Mouse (Mus musculus): ENCODE data around the gene Slc17a2. TPM values are rescaled to one million over a fixed set of nuclear protein-coding genes. Genes with fewer than 3 reads are reported as not detected.

The Slc17a2 gene
- 0.25 TPM for polyA plus RNA-seq (2014; fragmentation: Illumina TruSeq; extraction: RNeasy Lipid Tissue Mini Kit (QIAGEN cat#74804); ENCODE audit: low read depth, low replicate concordance)

DNA sequence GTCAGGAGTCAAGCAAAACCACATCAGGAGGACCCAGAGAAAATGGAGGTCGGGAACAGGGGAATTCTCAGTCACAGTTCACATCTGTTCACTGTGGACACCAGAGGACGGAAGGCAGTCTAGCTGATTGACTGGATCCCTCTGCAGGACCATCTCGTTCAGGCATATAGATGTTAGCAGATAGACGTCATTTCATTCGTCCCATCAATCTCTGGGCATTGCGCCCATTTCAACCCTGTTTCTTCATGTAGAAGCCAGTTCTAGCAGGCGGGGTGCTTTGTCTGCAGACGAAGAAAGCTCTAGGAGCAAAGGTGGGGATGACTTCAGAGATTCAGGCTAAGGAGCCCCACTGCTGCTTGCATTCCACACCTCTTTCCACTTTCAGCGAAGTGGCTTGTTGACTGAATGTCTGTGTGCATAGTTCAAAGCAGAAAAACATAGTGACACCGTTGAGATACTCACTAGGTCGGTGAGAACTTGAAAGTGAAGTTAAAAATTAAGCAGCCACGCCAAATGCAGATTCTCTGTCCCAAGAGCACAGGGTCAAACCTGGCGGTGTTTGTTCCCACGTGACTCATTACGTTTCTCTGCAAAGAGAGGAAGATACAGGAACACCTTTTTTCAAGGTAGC, at the start of gene Slc17a2:
Slc17a2 (plus strand) TSS at position 572 of the 631 bp plus-strand sequence.

GRCm38 (mm10) chr13:23760972-23761864, 45.6 kb upstream of the Slc17a2 start, which contains the start of gene Hist1h4a:
TSS of gene Hist1h4a (minus strand) at chr13:23761230.

GRCm38 (mm10) chr13:23761871-23762821, 44.6 kb upstream of the Slc17a2 start, which contains the start of gene Hist1h3a:
TSS of gene Hist1h3a (minus strand) at chr13:23762386.

GRCm38 (mm10) chr13:23763586-23764323, 43.0 kb upstream of the Slc17a2 start, which contains the start of gene Hist1h1a:
TSS of gene Hist1h1a (plus strand) at chr13:23763666.

GRCm38 (mm10) chr13:23769613-23770012, 37.2 kb upstream of the Slc17a2 start, which contains the start of gene Trim38:
TSS of gene Trim38 (plus strand) at chr13:23769913.

DNA sequence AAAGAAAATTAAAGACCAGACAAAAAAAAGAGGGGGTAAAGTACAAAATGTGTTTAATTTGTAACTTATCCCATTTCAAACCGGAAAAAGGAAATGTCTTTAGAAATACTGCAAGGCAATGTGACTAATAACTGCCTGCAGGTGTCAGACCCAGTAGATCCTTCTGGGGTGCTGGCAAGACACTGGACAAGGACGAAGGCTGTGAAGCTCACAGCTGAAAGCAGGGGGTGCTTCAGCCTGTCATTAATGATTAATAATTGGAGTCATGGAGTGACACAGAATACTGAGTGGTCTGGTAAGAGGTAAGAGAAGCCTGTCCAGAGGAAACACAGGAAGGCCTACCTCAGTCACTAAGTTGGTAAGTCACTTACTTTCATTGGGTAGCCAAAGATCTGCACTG, 32.5 kb downstream of the Slc17a2 start, which contains the start of gene Slc17a3:
Slc17a3 (plus strand) TSS at position 127 of the 400 bp plus-strand sequence.

DNA sequence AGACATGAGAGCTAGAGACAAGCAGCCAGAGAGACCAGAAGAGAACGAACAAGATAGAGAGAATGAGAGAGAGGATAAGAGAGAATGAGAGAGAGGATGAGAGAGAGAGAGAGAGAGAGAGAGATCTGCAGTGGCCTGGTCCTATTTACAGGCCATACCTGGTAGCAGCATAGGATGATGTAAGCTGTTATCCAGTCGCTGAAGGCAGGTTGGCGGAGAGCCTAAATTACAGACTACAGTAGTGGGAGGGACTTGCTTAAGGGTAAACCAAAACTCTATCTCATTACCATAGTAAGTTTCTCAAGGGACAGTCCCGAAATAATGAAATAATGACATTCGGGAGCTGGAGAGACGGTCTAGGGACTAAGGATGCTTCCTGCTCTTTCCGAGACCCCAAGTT, 60.6 kb downstream of the Slc17a2 start, which contains the start of gene Slc17a1:
Slc17a1 (plus strand) TSS at position 346 of the 400 bp plus-strand sequence.

Other genes starting within 250 kb of the Slc17a2 start
- not detected for gene Hist1h3e, start 244.6 kb upstream of the Slc17a2 start, polyA plus RNA-seq (2014; fragmentation: Illumina TruSeq; extraction: RNeasy Lipid Tissue Mini Kit (QIAGEN cat#74804); ENCODE audit: low read depth, low replicate concordance)
- not detected for gene Hist1h2ae, start 235.8 kb upstream of the Slc17a2 start, polyA plus RNA-seq (2014; fragmentation: Illumina TruSeq; extraction: RNeasy Lipid Tissue Mini Kit (QIAGEN cat#74804); ENCODE audit: low read depth, low replicate concordance)
- gene Hist1h2bg, start 235.6 kb upstream of the Slc17a2 start, polyA plus RNA-seq (2014; fragmentation: Illumina TruSeq; extraction: RNeasy Lipid Tissue Mini Kit (QIAGEN cat#74804); ENCODE audit: low read depth, low replicate concordance), result not detected
- gene Hist1h2bf, start 232.8 kb upstream of the Slc17a2 start, polyA plus RNA-seq (2014; fragmentation: Illumina TruSeq; extraction: RNeasy Lipid Tissue Mini Kit (QIAGEN cat#74804); ENCODE audit: low read depth, low replicate concordance), result not detected
- not detected for gene Hist1h2ad, start 232.6 kb upstream of the Slc17a2 start, polyA plus RNA-seq (2014; fragmentation: Illumina TruSeq; extraction: RNeasy Lipid Tissue Mini Kit (QIAGEN cat#74804); ENCODE audit: low read depth, low replicate concordance)
- gene Hist1h3d, start 231.2 kb upstream of the Slc17a2 start, polyA plus RNA-seq (2014; fragmentation: Illumina TruSeq; extraction: RNeasy Lipid Tissue Mini Kit (QIAGEN cat#74804); ENCODE audit: low read depth, low replicate concordance), result not detected
- gene Hist1h4d, start 225.4 kb upstream of the Slc17a2 start, polyA plus RNA-seq (2014; fragmentation: Illumina TruSeq; extraction: RNeasy Lipid Tissue Mini Kit (QIAGEN cat#74804); ENCODE audit: low read depth, low replicate concordance), result not detected
- gene Hist1h2be, start 185.9 kb upstream of the Slc17a2 start, polyA plus RNA-seq (2014; fragmentation: Illumina TruSeq; extraction: RNeasy Lipid Tissue Mini Kit (QIAGEN cat#74804); ENCODE audit: low read depth, low replicate concordance), result 0.91 TPM
- 0.24 TPM for gene Hist1h1e, start 184.4 kb upstream of the Slc17a2 start, polyA plus RNA-seq (2014; fragmentation: Illumina TruSeq; extraction: RNeasy Lipid Tissue Mini Kit (QIAGEN cat#74804); ENCODE audit: low read depth, low replicate concordance)
- gene Hist1h2ac, start 123.0 kb upstream of the Slc17a2 start, polyA plus RNA-seq (2014; fragmentation: Illumina TruSeq; extraction: RNeasy Lipid Tissue Mini Kit (QIAGEN cat#74804); ENCODE audit: low read depth, low replicate concordance), result 0.28 TPM
- gene Hist1h2bc, start 122.8 kb upstream of the Slc17a2 start, polyA plus RNA-seq (2014; fragmentation: Illumina TruSeq; extraction: RNeasy Lipid Tissue Mini Kit (QIAGEN cat#74804); ENCODE audit: low read depth, low replicate concordance), result 16.4 TPM
- gene Hist1h1t, start 111.2 kb upstream of the Slc17a2 start, polyA plus RNA-seq (2014; fragmentation: Illumina TruSeq; extraction: RNeasy Lipid Tissue Mini Kit (QIAGEN cat#74804); ENCODE audit: low read depth, low replicate concordance), result 0.91 TPM
- gene Hist1h4c, start 108.5 kb upstream of the Slc17a2 start, polyA plus RNA-seq (2014; fragmentation: Illumina TruSeq; extraction: RNeasy Lipid Tissue Mini Kit (QIAGEN cat#74804); ENCODE audit: low read depth, low replicate concordance), result 3.9 TPM
- gene Hfe, start 96.1 kb upstream of the Slc17a2 start, polyA plus RNA-seq (2014; fragmentation: Illumina TruSeq; extraction: RNeasy Lipid Tissue Mini Kit (QIAGEN cat#74804); ENCODE audit: low read depth, low replicate concordance), result 13.3 TPM
- gene Hist1h1c, start 68.2 kb upstream of the Slc17a2 start, polyA plus RNA-seq (2014; fragmentation: Illumina TruSeq; extraction: RNeasy Lipid Tissue Mini Kit (QIAGEN cat#74804); ENCODE audit: low read depth, low replicate concordance), result 1.8 TPM
- not detected for gene Hist1h3c, start 61.4 kb upstream of the Slc17a2 start, polyA plus RNA-seq (2014; fragmentation: Illumina TruSeq; extraction: RNeasy Lipid Tissue Mini Kit (QIAGEN cat#74804); ENCODE audit: low read depth, low replicate concordance)
- gene Hist1h2bb, start 60.3 kb upstream of the Slc17a2 start, polyA plus RNA-seq (2014; fragmentation: Illumina TruSeq; extraction: RNeasy Lipid Tissue Mini Kit (QIAGEN cat#74804); ENCODE audit: low read depth, low replicate concordance), result not detected
- not detected for gene Hist1h2ab, start 55.9 kb upstream of the Slc17a2 start, polyA plus RNA-seq (2014; fragmentation: Illumina TruSeq; extraction: RNeasy Lipid Tissue Mini Kit (QIAGEN cat#74804); ENCODE audit: low read depth, low replicate concordance)
- gene Hist1h3b, start 54.7 kb upstream of the Slc17a2 start, polyA plus RNA-seq (2014; fragmentation: Illumina TruSeq; extraction: RNeasy Lipid Tissue Mini Kit (QIAGEN cat#74804); ENCODE audit: low read depth, low replicate concordance), result not detected
- gene Hist1h4b, start 50.0 kb upstream of the Slc17a2 start, polyA plus RNA-seq (2014; fragmentation: Illumina TruSeq; extraction: RNeasy Lipid Tissue Mini Kit (QIAGEN cat#74804); ENCODE audit: low read depth, low replicate concordance), result not detected
- gene Hist1h4a, start 45.8 kb upstream of the Slc17a2 start, polyA plus RNA-seq (2014; fragmentation: Illumina TruSeq; extraction: RNeasy Lipid Tissue Mini Kit (QIAGEN cat#74804); ENCODE audit: low read depth, low replicate concordance), result 3.1 TPM
- gene Hist1h3a, start 44.6 kb upstream of the Slc17a2 start, polyA plus RNA-seq (2014; fragmentation: Illumina TruSeq; extraction: RNeasy Lipid Tissue Mini Kit (QIAGEN cat#74804); ENCODE audit: low read depth, low replicate concordance), result not detected
- not detected for gene Hist1h1a, start 43.3 kb upstream of the Slc17a2 start, polyA plus RNA-seq (2014; fragmentation: Illumina TruSeq; extraction: RNeasy Lipid Tissue Mini Kit (QIAGEN cat#74804); ENCODE audit: low read depth, low replicate concordance)
- 4.5 TPM for gene Trim38, start 37.1 kb upstream of the Slc17a2 start, polyA plus RNA-seq (2014; fragmentation: Illumina TruSeq; extraction: RNeasy Lipid Tissue Mini Kit (QIAGEN cat#74804); ENCODE audit: low read depth, low replicate concordance)
- gene Slc17a3, start 32.4 kb downstream of the Slc17a2 start, polyA plus RNA-seq (2014; fragmentation: Illumina TruSeq; extraction: RNeasy Lipid Tissue Mini Kit (QIAGEN cat#74804); ENCODE audit: low read depth, low replicate concordance), result 0.57 TPM
- gene Slc17a1, start 60.8 kb downstream of the Slc17a2 start, polyA plus RNA-seq (2014; fragmentation: Illumina TruSeq; extraction: RNeasy Lipid Tissue Mini Kit (QIAGEN cat#74804); ENCODE audit: low read depth, low replicate concordance), result 0.53 TPM
- not detected for gene Slc17a4, start 108.0 kb downstream of the Slc17a2 start, polyA plus RNA-seq (2014; fragmentation: Illumina TruSeq; extraction: RNeasy Lipid Tissue Mini Kit (QIAGEN cat#74804); ENCODE audit: low read depth, low replicate concordance)
- not detected for gene Hist1h2ba, start 127.2 kb downstream of the Slc17a2 start, polyA plus RNA-seq (2014; fragmentation: Illumina TruSeq; extraction: RNeasy Lipid Tissue Mini Kit (QIAGEN cat#74804); ENCODE audit: low read depth, low replicate concordance)
- gene Hist1h2aa, start 127.5 kb downstream of the Slc17a2 start, polyA plus RNA-seq (2014; fragmentation: Illumina TruSeq; extraction: RNeasy Lipid Tissue Mini Kit (QIAGEN cat#74804); ENCODE audit: low read depth, low replicate concordance), result not detected
- gene Scgn, start 184.2 kb downstream of the Slc17a2 start, polyA plus RNA-seq (2014; fragmentation: Illumina TruSeq; extraction: RNeasy Lipid Tissue Mini Kit (QIAGEN cat#74804); ENCODE audit: low read depth, low replicate concordance), result 54.6 TPM

All from testis, adult 10 weeks (tissue).